Mouse (Mus musculus) embryo, embryonic 11.5 days (tissue): ENCODE measurements at regions not wholly inside any gene's neighbourhood (a gene's known extent, or its start where the extent isn't known, plus 50 kb on each side); places are given as distances from the start of the nearest gene placed in this dataset.

Experiments
- DNase-seq: peaks from one replicate; pipeline ENCODE4 v3.0.0-alpha.2; 2012; ENCODE audit warnings: low read depth, low spot score

GRCm38 (mm10) chr4:31392932-31393632 lies 570.8 kb upstream of the Map3k7 start:
- DNase-seq: no peak

- DNase-seq: no peak
Observed at GRCm38 (mm10) chr4:31395538-31395937, 568.4 kb upstream of the Map3k7 start.

DNA sequence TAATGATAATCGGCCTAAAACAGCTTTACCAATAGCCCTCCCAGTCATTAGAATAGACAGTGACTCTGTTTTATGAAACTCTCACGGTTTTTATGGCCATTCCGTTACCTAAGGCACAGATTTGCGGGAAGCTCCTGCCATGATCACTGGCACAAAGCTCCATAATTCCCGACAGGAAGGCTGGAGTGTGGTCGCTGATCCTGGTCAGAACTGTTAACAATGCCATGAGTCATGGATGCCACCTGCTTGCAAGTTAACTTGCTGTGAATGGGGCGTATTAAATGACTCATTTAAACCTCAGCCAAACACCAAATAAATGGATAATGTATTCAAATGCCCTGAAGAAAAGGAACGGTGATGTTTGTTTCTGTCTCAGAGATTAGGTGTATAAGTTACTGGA lies 559.9 kb upstream of the Map3k7 start:
- DNase-seq: no peak

- DNase-seq: no peak
Observed at GRCm38 (mm10) chr4:31404840-31405714, 558.8 kb upstream of the Map3k7 start.

GRCm38 (mm10) chr4:31410157-31410556 lies 553.7 kb upstream of the Map3k7 start:
- no peak for DNase-seq

DNA sequence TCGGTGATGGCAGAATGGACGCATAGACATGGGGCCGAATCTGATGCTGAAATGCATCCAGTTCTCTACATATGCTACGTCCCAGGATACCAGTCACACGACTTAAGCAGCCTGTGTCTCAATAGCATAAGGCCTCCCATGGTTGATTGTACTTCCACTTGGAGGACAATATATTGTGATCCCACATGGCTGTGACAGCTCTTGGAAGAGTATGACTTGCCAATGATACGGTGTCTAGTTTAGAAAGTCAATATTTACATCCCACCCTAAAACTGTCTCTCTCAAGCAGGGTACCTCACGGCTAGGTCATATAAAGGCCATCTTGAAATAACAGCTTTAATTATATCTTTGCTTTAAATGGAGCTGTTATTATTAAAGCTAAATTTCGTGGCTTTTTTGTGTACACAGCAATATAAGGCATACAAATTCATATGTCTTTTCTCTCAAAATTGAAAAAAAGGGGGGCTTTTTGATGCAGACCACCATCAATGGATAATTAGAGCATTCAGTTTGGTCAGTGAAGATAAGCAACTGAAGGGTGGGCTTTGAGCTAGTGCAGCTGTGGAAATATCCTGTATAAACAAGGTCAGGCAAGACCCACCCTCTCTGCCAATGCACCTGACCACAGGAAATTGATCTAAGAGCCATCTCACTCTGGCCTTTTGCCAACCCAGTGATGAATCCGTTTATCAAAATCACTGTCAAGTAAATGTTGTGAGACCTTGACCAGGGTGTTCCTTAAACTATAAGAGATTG lies 551.9 kb upstream of the Map3k7 start:
- DNase-seq: no peak

- DNase-seq: no peak
Observed at GRCm38 (mm10) chr4:31417161-31417560, 546.7 kb upstream of the Map3k7 start.

- peak; percentile 60 for DNase-seq
Observed at GRCm38 (mm10) chr4:31419240-31419639, 544.7 kb upstream of the Map3k7 start.

- DNase-seq: no peak
Observed at GRCm38 (mm10) chr4:31420167-31420566, 543.7 kb upstream of the Map3k7 start.

DNA sequence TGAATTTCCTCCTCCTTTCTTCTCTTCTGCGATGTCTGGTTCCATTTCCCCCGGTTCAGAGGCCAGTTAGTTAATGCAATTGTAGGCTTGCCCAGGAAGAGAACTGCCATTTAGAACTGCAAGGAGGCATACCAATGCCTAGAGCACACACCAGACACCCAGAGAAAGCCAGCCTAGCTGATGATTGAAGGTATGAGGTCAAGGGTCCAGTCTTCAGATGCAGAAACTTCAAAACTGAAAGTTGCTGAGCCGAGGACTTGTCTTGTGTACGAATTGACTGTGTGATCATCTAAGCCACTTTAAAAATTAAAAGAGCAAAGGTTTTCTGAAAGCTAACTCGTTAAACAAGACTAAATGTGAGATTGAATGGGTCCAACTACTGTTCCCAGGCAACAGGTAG lies 542.5 kb upstream of the Map3k7 start:
- DNase-seq: no peak

DNA sequence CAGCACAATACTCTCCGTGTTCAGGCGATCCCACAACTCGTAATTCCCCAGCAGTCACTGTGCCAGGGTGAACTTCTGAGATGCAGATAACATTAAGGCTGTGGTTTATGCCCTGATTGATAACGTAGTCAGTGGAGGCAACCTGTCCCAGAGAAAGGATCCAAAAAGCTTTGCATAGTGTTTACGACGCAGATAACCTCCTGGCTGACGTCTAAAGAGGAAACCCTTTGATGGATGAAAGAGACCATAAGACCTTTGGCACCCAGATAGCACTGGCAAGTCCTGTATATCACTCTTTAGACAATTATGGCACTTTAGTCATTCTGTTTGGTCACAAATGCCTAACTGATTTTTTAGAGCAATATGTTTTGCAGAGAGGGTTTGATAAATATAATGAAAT lies 538.8 kb upstream of the Map3k7 start:
- DNase-seq: no peak

DNA sequence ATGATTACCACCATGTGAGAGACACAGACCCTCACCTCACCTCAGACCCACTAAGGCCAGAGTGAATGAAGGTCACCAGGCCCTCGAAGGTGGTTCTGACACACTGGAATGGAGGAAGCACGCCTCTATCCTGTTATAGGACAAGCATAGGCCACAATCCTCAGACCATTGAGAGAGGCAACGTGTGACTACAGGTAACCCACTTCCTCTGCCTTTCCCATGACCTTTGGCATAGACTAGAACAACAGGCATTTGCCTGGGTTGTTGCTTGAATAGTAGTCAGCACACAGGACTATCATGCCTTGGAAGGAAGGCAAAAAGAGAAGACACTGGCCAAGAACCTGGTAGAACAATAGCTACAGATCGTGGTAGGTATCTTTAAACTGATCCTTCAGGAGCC lies 538.2 kb upstream of the Map3k7 start:
- DNase-seq: no peak

DNA sequence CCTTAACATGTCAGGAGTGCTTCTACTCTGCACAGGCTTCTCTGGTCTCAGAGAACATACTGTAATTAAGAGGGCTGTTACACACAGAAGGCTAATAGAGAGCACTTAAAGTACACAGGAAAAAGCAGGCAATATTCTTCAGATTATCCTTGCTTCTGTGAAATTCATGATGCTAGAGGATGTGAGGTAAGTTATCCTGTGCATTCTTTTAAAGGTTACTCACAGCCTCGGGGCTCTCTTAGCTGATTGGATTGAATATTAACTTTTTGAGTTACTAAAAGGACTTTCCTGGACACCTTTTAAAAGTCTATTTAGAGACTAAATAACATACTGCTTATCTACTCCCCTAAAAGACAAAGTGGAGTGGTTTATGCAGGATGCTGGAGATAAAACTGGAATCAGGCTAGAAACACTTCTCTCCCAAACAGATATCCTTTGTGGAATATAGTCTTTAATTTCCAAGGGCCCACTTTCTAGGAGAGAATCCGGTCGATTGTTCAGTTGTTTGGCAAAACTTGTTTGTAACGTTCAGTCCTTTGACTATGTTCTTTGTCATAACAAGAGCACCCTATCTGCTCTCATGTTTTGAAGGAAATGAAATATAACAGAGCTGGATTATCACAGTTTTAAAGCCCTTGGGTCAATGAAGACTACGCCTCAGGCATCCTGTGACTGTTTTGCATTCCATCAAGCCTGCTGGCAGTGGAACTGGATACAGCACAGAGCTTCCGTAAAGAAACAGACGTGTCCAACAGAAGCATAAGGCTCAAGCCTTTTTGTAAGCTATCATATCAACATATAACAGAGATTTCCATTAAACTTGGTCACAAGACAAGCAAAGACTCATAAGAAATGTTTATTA lies 537.5 kb upstream of the Map3k7 start:
- no peak for DNase-seq

GRCm38 (mm10) chr4:31433943-31434342 lies 530.0 kb upstream of the Map3k7 start:
- DNase-seq: no peak

GRCm38 (mm10) chr4:31454898-31455297 lies 509.0 kb upstream of the Map3k7 start:
- no peak for DNase-seq

- DNase-seq: no peak
Observed at GRCm38 (mm10) chr4:31455466-31455865, 508.4 kb upstream of the Map3k7 start.

- DNase-seq: no peak
Observed at GRCm38 (mm10) chr4:31462456-31462855, 501.4 kb upstream of the Map3k7 start.

- DNase-seq: no peak
Observed at GRCm38 (mm10) chr4:31463130-31463698, 500.7 kb upstream of the Map3k7 start.

GRCm38 (mm10) chr4:31468306-31468705 lies 495.6 kb upstream of the Map3k7 start:
- DNase-seq: no peak

DNA sequence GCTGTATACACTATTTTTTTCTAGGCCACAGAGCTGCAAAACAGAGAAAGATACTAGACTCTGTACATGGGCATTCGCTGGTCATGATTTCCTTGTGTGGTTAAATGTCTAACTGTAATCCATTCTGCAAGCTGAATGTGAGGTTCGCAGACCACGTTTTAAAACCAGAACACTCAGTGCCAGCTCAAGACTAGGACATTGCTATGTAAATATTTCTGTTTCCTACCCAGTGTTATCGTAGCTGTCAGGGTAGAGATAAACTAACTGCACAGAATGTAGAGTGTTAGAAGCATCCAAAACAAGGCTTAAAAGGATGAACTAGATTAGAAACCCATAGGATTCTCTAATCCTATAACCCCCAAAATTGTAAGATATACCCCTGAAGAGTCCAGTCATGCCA lies 494.1 kb upstream of the Map3k7 start:
- no peak for DNase-seq

GRCm38 (mm10) chr4:31492535-31492934 lies 471.4 kb upstream of the Map3k7 start:
- DNase-seq: no peak
